Mouse (Mus musculus) forebrain, embryonic 11.5 days (tissue): ENCODE results near the gene Scrn3. TPM values are rescaled to one million over a fixed set of nuclear protein-coding genes. Genes with fewer than 3 reads are reported as not detected.
A peak's percentile ranks its signal among the peaks of the same experiment; 100 is the strongest.

Experiments
- ATAC-seq: fragments of 200-750 bp; cut with Nextera tagmentation; replicated peaks from 2 replicates; pipeline ENCODE4 v1.8.0; 2017; ENCODE audit warnings: moderate TSS enrichment; ENCODE audit not compliant: low FRiP score
- DNase-seq: peaks from one replicate; pipeline ENCODE4 v3.0.0-alpha.2; 2017; ENCODE audit warnings: low spot score
- H3K27ac ChIP-seq: fragments of 300-500 bp; sonication (generic); 2 replicates; pipeline ENCODE4 v1.5.1; 2014; ENCODE audit warnings: low read depth, low read length
- H3K27me3 ChIP-seq: fragments of 300-500 bp; sonication (generic); 2 replicates; pipeline ENCODE4 v1.6.1; 2014; ENCODE audit warnings: mild to moderate bottlenecking, low read length, mixed read lengths; ENCODE audit not compliant: control insufficient read depth, insufficient read depth
- H3K36me3 ChIP-seq: fragments of 300-500 bp; sonication (generic); 2 replicates; pipeline ENCODE4 v1.6.1; 2014; ENCODE audit warnings: mild to moderate bottlenecking, low read length, moderate library complexity, mixed read lengths; ENCODE audit not compliant: control insufficient read depth, insufficient read depth
- H3K4me1 ChIP-seq: fragments of 300-500 bp; sonication (generic); replicated peaks from 2 replicates; pipeline ENCODE4 v1.6.1; 2014; ENCODE audit warnings: low read length, mixed read lengths; ENCODE audit not compliant: control insufficient read depth, insufficient read depth
- H3K4me2 ChIP-seq: fragments of 300-500 bp; sonication (generic); 2 replicates; pipeline ENCODE4 v1.6.1; 2014; ENCODE audit warnings: low read depth, mild to moderate bottlenecking, low read length, moderate library complexity, mixed read lengths; ENCODE audit not compliant: severe bottlenecking
- H3K4me3 ChIP-seq: fragments of 300-500 bp; sonication (generic); 2 replicates; pipeline ENCODE4 v1.5.1; 2014; ENCODE audit warnings: low read depth, low read length
- H3K9ac ChIP-seq: fragments of 300-500 bp; sonication (generic); 2 replicates; pipeline ENCODE4 v1.6.1; 2014; ENCODE audit warnings: low read length
- H3K9me3 ChIP-seq: fragments of 300-500 bp; sonication (generic); 2 replicates; pipeline ENCODE4 v1.6.1; 2016; ENCODE audit warnings: low read length, mixed read lengths; ENCODE audit not compliant: control insufficient read depth
- whole genome bisulfite sequencing: fragments of 180-500 bp; shearing (Covaris S2); extraction: QIAGEN DNeasy Blood & Tissue Kit; methylation state at CpG from one replicate; pipeline ENCODE4 v1.1.7; 2014; 5-methylcytosine and 5-hydroxymethylcytosine counted together
- polyA plus RNA-seq: library from polyadenylated mRNA; unstranded; fragments of >200 nt; fragmentation: Nextera tagmentation; extraction: Ambion mirVana; gene quantifications from 2 replicates; pipeline ENCODE4 v1.2.1, GENCODE M21; 2014

Gene Scrn3
- polyA plus RNA-seq, 1 experiment from 2014 or later, result 14.0 TPM

- WGBS, result 83% methylated on average over 7 of the region's 7 CpGs
- ATAC-seq, result no peak
Measured at GRCm38 (mm10) chr2:73298154-73298553, 14.2 kb upstream of the Scrn3 start.

GRCm38 (mm10) chr2:73298841-73299240 is 13.6 kb upstream of the Scrn3 start:
- H3K9me3 ChIP-seq, result no peaks in the 10 kb centered on the region
- H3K4me2 ChIP-seq, result no peak overlapping the region
- H3K27ac ChIP-seq, result no peak overlapping the region
- H3K27me3 ChIP-seq, result no peaks in the 10 kb centered on the region
- no peak overlapping the region for H3K4me3 ChIP-seq
- WGBS, result 50% methylated on average over 3 of the region's 3 CpGs
- H3K9ac ChIP-seq, result no peak overlapping the region
- DNase-seq (no peak), ATAC-seq (no peak)
- H3K4me1 ChIP-seq, result no peaks in the 10 kb centered on the region
- H3K36me3 ChIP-seq, result no peaks in the 10 kb centered on the region

More at GRCm38 (mm10) chr2:73298154-73298553, 14.2 kb upstream of the Scrn3 start:
- H3K9me3 ChIP-seq, result no peaks in the 10 kb centered on the region
- no peak overlapping the region for H3K27ac ChIP-seq
- H3K4me1 ChIP-seq, result no peaks in the 10 kb centered on the region
- no peak overlapping the region for H3K9ac ChIP-seq
- no peaks in the 10 kb centered on the region for H3K36me3 ChIP-seq
- H3K4me3 ChIP-seq, result no peak overlapping the region
- no peak for DNase-seq
- H3K27me3 ChIP-seq, result no peaks in the 10 kb centered on the region
- no peak overlapping the region for H3K4me2 ChIP-seq

- no peaks in the 10 kb centered on the region for H3K4me1 ChIP-seq
- 97% methylated on average over 1 of the region's 1 CpGs for WGBS
- H3K27ac ChIP-seq, result no peak overlapping the region
- H3K4me3 ChIP-seq, result no peak overlapping the region
- ATAC-seq, result no peak
- H3K9me3 ChIP-seq, result no peaks in the 10 kb centered on the region
- no peak overlapping the region for H3K9ac ChIP-seq
- H3K27me3 ChIP-seq, result no peaks in the 10 kb centered on the region
- H3K36me3 ChIP-seq, result peaks cover 3% of the 10 kb centered on the region; the same call in 1 of the 2 replicates
- DNase-seq, result no peak
- no peak overlapping the region for H3K4me2 ChIP-seq
Measured at GRCm38 (mm10) chr2:73301979-73302378, 10.4 kb upstream of the Scrn3 start.

GRCm38 (mm10) chr2:73302722-73303121 is 9.7 kb upstream of the Scrn3 start:
- DNase-seq (no peak), ATAC-seq (no peak)
- no peak overlapping the region for H3K4me2 ChIP-seq
- H3K4me1 ChIP-seq, result no peaks in the 10 kb centered on the region
- WGBS, result 94% methylated on average over 9 of the region's 9 CpGs
- no peak overlapping the region for H3K4me3 ChIP-seq
- H3K9ac ChIP-seq, result no peak overlapping the region
- H3K27me3 ChIP-seq, result no peaks in the 10 kb centered on the region
- no peaks in the 10 kb centered on the region for H3K9me3 ChIP-seq
- peaks cover 3% of the 10 kb centered on the region; the same call in 1 of the 2 replicates for H3K36me3 ChIP-seq
- H3K27ac ChIP-seq, result no peak overlapping the region

GRCm38 (mm10) chr2:73304506-73304905 is 7.9 kb upstream of the Scrn3 start:
- ATAC-seq (no peak), DNase-seq (no peak)
- no peak overlapping the region for H3K27ac ChIP-seq
- H3K27me3 ChIP-seq, result no peaks in the 10 kb centered on the region
- no peaks in the 10 kb centered on the region for H3K9me3 ChIP-seq
- H3K4me3 ChIP-seq, result no peak overlapping the region
- H3K36me3 ChIP-seq, result peaks cover 3% of the 10 kb centered on the region; the same call in 1 of the 2 replicates
- WGBS, result 91% methylated on average over 5 of the region's 5 CpGs
- no peak overlapping the region for H3K4me2 ChIP-seq
- H3K4me1 ChIP-seq, result no peaks in the 10 kb centered on the region
- no peak overlapping the region for H3K9ac ChIP-seq

- DNase-seq, result no peak
- Histone ChIP-seq H3K4me2 (no peak overlapping the region), H3K27me3 (no peaks in the 10 kb centered on the region), H3K27ac (no peak overlapping the region), H3K4me3 (no peak overlapping the region), H3K4me1 (no peaks in the 10 kb centered on the region), H3K9ac (no peak overlapping the region), H3K36me3 (peaks cover 3% of the 10 kb centered on the region; the same call in 1 of the 2 replicates), H3K9me3 (no peaks in the 10 kb centered on the region)
- 89% methylated on average over 7 of the region's 7 CpGs for WGBS
- no peak for ATAC-seq
Measured at GRCm38 (mm10) chr2:73306006-73306405, 6.4 kb upstream of the Scrn3 start.

GRCm38 (mm10) chr2:73313117-73313501 is 708 bp downstream of the Scrn3 start:
- peak overlapping the region; percentile 77 for H3K4me3 ChIP-seq
- 50% methylated on average over 14 of the region's 14 CpGs for WGBS
- H3K27ac ChIP-seq, result no peak overlapping the region

GRCm38 (mm10) chr2:73314311-73314710 is 1.9 kb downstream of the Scrn3 start:
- no peak overlapping the region for H3K4me3 ChIP-seq
- DNase-seq (no peak), ATAC-seq (no peak)
- H3K9ac ChIP-seq, result no peak overlapping the region
- no peak overlapping the region for H3K27ac ChIP-seq
- H3K4me1 ChIP-seq, result no peaks in the 10 kb centered on the region; the same call in 1 of the 2 replicates
- no peak overlapping the region for H3K4me2 ChIP-seq
- no peaks in the 10 kb centered on the region for H3K27me3 ChIP-seq
- no peaks in the 10 kb centered on the region for H3K9me3 ChIP-seq
- no peaks in the 10 kb centered on the region; the same call in 1 of the 2 replicates for H3K36me3 ChIP-seq
- WGBS, result 87% methylated on average over 3 of the region's 3 CpGs

More at GRCm38 (mm10) chr2:73313117-73313501, 708 bp downstream of the Scrn3 start:
- peak; percentile 55 for ATAC-seq
- Histone ChIP-seq H3K36me3 (no peaks in the 10 kb centered on the region; the same call in 1 of the 2 replicates), H3K4me2 (peak overlapping the region; percentile 38; the same call in 1 of the 2 replicates), H3K9ac (peak overlapping the region; percentile 63; the same call in 1 of the 2 replicates), H3K9me3 (no peaks in the 10 kb centered on the region), H3K4me1 (no peaks in the 10 kb centered on the region; the same call in 1 of the 2 replicates), H3K27me3 (no peaks in the 10 kb centered on the region)
- DNase-seq, result peak; percentile 53

GRCm38 (mm10) chr2:73317426-73317825 is 5.0 kb downstream of the Scrn3 start:
- WGBS, result 92% methylated on average over 9 of the region's 9 CpGs

More at GRCm38 (mm10) chr2:73317426-73317825, 5.0 kb downstream of the Scrn3 start:
- Histone ChIP-seq H3K27ac (no peak overlapping the region), H3K4me1 (no peaks in the 10 kb centered on the region), H3K36me3 (no peaks in the 10 kb centered on the region; the same call in 1 of the 2 replicates), H3K4me2 (no peak overlapping the region), H3K9ac (no peak overlapping the region), H3K4me3 (no peak overlapping the region), H3K9me3 (no peaks in the 10 kb centered on the region), H3K27me3 (no peaks in the 10 kb centered on the region)
- ATAC-seq (no peak), DNase-seq (no peak)
